Mouse (Mus musculus): Measurements from ENCODE around the gene Esrrg.

Esrrg gene

GRCm38 (mm10) chr1:187631486-187631885 is 22.9 kb downstream of the Esrrg start:
- in situ Hi-C loops (cut with MboI; ENCODE audit: low pct_unique_long_range_greater_than_20kb in 1 of 2, low sequenced_read_pairs in 2 of 2, unreplicated experiment in 1 of 2): no loop called here

GRCm38 (mm10) chr1:187645258-187645657 is 36.7 kb downstream of the Esrrg start:
- in situ Hi-C loops (cut with MboI; ENCODE audit: low pct_unique_long_range_greater_than_20kb in 1 of 2, low sequenced_read_pairs in 2 of 2, unreplicated experiment in 1 of 2): no loop called here

DNA sequence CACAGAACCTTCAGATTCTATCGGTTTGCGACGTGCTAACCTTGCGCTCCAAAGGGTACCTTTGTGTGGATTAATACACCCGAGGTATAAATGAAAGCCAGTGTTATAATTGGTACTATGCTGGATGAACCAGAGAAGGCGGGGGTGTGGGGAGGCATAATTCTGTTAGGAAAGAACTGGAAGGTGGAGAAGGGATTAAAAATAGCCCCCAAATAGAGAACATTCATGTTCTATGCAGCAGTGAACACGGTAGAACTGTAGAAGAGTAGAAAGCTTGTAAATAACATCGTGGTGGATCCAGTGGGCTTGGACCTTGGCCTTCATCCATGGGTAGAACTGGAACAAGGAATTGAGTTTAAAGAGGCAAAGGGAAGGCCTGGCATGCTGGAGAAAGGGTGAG is 40.0 kb downstream of the Esrrg start:
- in situ Hi-C loops (cut with MboI; ENCODE audit: low pct_unique_long_range_greater_than_20kb in 1 of 2, low sequenced_read_pairs in 2 of 2, unreplicated experiment in 1 of 2): no loop called here

- in situ Hi-C loops (cut with MboI; ENCODE audit: low pct_unique_long_range_greater_than_20kb in 1 of 2, low sequenced_read_pairs in 2 of 2, unreplicated experiment in 1 of 2): no loop called here
Measured at GRCm38 (mm10) chr1:187649871-187650270, 41.3 kb downstream of the Esrrg start.

DNA sequence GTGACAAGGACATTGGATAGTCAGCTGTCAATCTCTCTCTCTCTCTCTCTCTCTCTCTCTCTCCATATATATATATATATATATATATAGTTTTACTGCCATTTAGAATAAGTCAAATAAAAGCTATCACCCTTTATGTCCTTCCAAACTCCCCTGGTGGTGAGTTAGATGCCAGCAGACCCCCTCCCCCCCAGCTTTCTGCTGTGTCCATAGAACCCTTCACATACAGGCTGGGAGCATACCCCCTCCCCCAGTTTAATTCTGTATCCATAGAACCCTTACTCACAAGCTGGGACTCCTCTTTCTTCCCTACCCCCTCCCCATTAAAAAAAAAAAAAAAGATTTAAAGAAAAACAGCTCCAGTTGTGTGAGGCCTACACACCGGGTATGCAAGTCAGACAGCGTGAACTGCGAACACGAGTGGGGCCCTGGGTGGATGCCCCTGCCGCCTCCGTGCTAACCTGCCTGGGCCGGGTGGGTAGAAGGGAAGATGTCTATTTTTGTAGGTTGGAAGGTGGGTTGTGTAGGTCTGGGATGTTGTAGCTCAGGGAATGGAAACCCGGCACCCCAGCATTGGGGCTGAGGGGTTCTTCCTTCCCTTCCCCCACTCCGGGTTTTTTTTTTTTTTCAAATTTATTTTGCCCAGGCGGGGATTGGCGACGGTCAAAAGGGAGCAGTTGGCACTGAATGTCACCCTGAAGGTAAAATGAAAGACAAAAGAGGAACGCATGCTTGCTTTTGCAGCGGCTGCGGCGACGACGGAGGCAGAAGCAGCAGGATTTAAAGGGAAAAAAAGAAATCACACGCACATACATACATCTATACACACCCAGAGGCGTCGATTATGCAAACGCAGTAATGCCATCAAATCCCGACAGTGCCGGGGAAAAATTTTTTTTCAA is 42.4 kb downstream of the Esrrg start:
- in situ Hi-C loops (cut with MboI; ENCODE audit: low pct_unique_long_range_greater_than_20kb in 1 of 2, low sequenced_read_pairs in 2 of 2, unreplicated experiment in 1 of 2): no loop called here

DNA sequence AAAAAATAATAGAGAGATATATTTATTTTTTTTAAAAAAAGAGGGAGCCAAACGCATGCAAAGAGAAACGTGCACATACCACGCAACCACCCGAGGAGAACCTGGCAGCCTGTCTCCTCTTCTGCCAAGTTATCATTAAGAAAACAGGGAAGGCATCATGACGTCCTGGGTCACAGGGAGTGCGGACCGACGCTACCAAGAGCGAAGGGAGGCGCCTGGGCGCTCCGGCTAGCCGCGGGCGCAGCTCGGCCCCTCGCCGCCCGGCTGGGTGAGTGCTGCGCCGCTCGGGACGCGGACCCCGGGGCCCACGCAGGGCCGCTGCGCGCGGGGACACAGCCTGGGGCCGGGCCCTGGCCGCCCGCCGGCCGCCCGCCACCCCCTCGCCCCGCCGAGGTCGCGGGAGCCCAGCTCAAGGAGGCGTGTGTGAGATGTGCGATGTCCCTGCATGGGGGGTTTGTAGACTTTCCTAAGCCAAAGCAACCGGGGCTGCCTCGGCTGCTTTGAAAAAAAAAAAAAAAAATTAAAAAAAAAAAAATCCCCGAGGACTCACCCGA is 43.2 kb downstream of the Esrrg start:
- in situ Hi-C loops (cut with MboI; ENCODE audit: low pct_unique_long_range_greater_than_20kb in 1 of 2, low sequenced_read_pairs in 2 of 2, unreplicated experiment in 1 of 2): no loop called here

- in situ Hi-C loops (cut with MboI; ENCODE audit: low pct_unique_long_range_greater_than_20kb in 1 of 2, low sequenced_read_pairs in 2 of 2, unreplicated experiment in 1 of 2): no loop called here
Measured at GRCm38 (mm10) chr1:187652445-187652844, 43.9 kb downstream of the Esrrg start.

- in situ Hi-C loops (cut with MboI; ENCODE audit: low pct_unique_long_range_greater_than_20kb in 1 of 2, low sequenced_read_pairs in 2 of 2, unreplicated experiment in 1 of 2): no loop called here
Measured at GRCm38 (mm10) chr1:187653390-187653789, 44.8 kb downstream of the Esrrg start.

- in situ Hi-C loops (cut with MboI; ENCODE audit: low pct_unique_long_range_greater_than_20kb in 1 of 2, low sequenced_read_pairs in 2 of 2, unreplicated experiment in 1 of 2): no loop called here
Measured at GRCm38 (mm10) chr1:187660963-187661362, 52.4 kb downstream of the Esrrg start.

DNA sequence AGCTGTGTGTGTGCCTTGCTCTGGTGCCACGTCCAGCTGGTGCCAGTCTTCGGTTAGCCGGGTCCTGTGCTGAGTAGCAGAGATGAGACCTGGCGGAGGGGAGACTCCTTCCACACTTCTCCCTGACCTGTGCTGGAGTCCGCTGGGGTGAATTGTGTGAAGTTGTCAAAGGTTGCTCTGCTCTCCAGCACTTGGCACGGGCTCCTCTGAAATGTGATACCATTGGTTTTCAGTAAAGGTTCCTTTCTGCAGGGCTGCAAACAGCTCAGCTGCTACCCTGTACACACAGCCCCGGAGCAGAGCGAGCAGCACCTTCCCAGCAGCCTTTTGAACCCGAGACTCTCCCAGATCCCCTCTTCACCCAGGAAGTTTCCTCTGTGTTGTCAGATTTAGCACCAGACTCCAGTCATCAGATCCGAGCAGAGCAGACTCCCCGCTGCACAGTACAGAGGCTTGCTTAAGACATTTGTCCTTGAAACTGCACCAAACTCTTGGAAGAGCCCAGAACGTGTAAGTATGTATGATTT is 53.6 kb downstream of the Esrrg start:
- in situ Hi-C loops (cut with MboI; ENCODE audit: low pct_unique_long_range_greater_than_20kb in 1 of 2, low sequenced_read_pairs in 2 of 2, unreplicated experiment in 1 of 2): no loop called here

GRCm38 (mm10) chr1:187663376-187663775 is 54.8 kb downstream of the Esrrg start:
- in situ Hi-C loops (cut with MboI; ENCODE audit: low pct_unique_long_range_greater_than_20kb in 1 of 2, low sequenced_read_pairs in 2 of 2, unreplicated experiment in 1 of 2): no loop called here

GRCm38 (mm10) chr1:187664261-187664660 is 55.7 kb downstream of the Esrrg start:
- in situ Hi-C loops (cut with MboI; ENCODE audit: low pct_unique_long_range_greater_than_20kb in 1 of 2, low sequenced_read_pairs in 2 of 2, unreplicated experiment in 1 of 2): no loop called here

DNA sequence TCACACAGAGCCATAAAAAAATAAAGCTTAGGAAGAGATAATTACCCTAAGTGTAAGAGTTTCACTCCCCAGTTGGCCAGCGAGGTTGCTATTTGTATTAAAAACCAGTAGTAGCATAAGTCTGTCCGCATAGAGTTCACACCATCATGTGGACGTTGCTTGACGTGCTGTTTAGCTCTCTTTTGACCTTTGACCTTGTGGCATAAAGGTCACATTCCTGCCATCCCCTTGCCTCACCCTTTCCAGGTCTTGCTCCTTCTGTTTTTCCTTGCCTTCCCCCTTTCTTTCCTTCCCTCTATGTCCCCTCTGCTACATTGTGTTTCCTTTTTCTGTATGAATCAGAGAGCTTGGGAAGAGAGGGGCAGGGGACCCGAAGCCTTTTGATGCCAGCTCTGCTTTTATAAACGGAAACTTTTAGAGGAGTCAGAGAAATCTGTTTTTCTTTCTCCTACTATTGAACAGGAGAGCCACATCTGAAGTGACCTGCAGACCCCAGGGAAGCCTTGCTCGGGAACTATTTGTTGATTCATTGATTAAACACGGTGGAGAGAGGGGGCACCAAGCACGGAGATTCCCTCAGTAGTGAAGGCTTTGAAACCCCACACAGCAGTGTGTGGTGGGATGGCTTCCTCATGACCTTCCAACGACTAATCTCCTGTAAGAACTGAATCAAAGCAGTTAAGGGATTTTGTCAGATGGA is 57.5 kb downstream of the Esrrg start:
- in situ Hi-C loops (cut with MboI; ENCODE audit: low pct_unique_long_range_greater_than_20kb in 1 of 2, low sequenced_read_pairs in 2 of 2, unreplicated experiment in 1 of 2): no loop called here

DNA sequence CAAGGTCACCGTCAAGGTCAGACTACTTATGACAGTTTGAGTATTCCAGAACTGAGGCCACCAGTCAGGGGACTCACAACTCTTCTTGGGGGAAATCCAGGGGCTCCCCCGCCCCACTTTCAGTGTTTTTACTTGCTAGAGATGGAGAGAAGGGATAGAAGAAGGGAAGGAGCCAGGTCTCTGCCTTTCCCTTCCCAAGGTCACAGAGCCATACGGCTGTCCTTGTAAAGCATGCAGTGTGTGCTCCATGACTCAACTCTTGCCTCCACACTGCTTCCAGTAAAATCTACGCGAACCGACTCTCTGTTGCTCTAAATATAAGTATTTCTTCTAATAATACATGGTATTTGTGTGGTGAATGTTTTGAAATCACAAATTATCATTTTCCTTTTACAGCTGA is 61.2 kb downstream of the Esrrg start:
- in situ Hi-C loops (cut with MboI; ENCODE audit: low pct_unique_long_range_greater_than_20kb in 1 of 2, low sequenced_read_pairs in 2 of 2, unreplicated experiment in 1 of 2): no loop called here

DNA sequence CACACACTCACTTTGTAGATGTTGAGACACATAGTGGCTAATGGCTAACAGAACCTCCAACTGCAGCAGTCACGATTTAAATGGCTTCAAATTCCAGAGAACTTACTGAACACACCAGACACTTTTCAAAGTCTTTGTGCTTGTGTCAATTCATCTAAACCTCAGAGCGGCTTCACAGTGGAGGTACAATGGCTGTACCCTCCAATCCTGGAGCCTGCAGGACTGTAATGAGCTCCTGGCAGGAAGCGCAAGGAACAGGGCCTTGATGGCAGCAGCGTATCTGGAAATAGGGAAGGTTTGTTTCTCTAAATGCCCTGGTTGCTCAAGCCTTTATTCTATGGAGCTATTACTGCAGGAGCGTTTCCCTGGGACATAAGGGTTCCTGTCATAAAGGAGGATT is 63.9 kb downstream of the Esrrg start:
- in situ Hi-C loops (cut with MboI; ENCODE audit: low pct_unique_long_range_greater_than_20kb in 1 of 2, low sequenced_read_pairs in 2 of 2, unreplicated experiment in 1 of 2): no loop called here

DNA sequence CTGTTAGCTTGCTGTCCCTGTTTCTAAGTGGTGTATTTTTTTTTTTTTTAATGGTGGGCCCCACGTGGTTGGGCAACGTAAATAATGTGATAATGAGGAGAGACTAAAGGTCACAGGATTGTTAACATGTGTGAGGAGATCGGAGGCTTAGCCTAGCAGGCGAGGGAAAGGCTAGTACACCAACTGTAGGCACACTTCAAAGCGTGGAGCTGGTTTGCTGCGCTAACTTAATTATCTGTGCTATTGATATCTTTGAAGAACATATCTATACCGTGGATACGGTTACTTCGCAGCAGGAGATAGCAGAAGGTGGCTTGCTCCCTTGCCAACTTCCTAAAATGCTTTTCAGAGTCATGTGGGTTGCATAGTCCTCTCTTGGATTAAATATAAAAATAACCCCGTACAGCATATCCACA is 66.2 kb downstream of the Esrrg start:
- in situ Hi-C loops (cut with MboI; ENCODE audit: low pct_unique_long_range_greater_than_20kb in 1 of 2, low sequenced_read_pairs in 2 of 2, unreplicated experiment in 1 of 2): no loop called here

GRCm38 (mm10) chr1:187676626-187677025 is 68.0 kb downstream of the Esrrg start:
- in situ Hi-C loops (cut with MboI; ENCODE audit: low pct_unique_long_range_greater_than_20kb in 1 of 2, low sequenced_read_pairs in 2 of 2, unreplicated experiment in 1 of 2): no loop called here

GRCm38 (mm10) chr1:187679246-187679645 is 70.7 kb downstream of the Esrrg start:
- in situ Hi-C loops (cut with MboI; ENCODE audit: low pct_unique_long_range_greater_than_20kb in 1 of 2, low sequenced_read_pairs in 2 of 2, unreplicated experiment in 1 of 2): no loop called here

DNA sequence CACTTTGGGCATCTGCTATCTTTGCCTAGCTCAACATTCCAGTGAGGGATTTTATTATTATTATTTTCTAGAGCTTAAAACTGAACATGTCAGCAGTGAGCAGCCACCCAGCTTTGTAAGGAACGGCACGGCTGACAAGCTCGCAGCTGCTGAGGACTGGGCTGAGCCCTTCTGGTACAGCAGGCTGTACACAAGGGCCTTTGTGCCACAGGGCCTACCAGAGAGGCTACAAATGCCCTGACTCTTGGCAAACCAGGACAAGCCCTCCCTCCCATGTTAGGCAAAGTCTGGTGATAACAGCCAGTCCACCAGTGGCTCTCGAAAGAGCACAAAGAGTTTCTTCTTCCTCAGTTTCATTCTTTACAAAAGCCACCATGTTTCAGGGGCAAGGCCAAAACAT is 75.9 kb downstream of the Esrrg start:
- in situ Hi-C loops (cut with MboI; ENCODE audit: low pct_unique_long_range_greater_than_20kb in 1 of 2, low sequenced_read_pairs in 2 of 2, unreplicated experiment in 1 of 2): no loop called here

All from mouse embryonic stem cell (cell line).